Mouse (Mus musculus) embryo, embryonic 9.5 days (tissue): ENCODE measurements at regions not wholly inside any gene's neighbourhood (a gene's known extent, or its start where the extent isn't known, plus 50 kb on each side); places are given as distances from the start of the nearest gene placed in this dataset.

ENCODE experiments used
- DNase-seq: peaks from one replicate; pipeline ENCODE4 v3.0.0-alpha.2; 2017; ENCODE audit errors: extremely low spot score

- peak; percentile 10 for DNase-seq
These were observed 152.3 kb downstream of the Atp23 start for GRCm38 (mm10) chr10:126748696-126749466.

GRCm38 (mm10) chr10:126734661-126735060, 166.5 kb downstream of the Atp23 start:
- DNase-seq, result no peak

- no peak for DNase-seq
These were observed 173.3 kb downstream of the Atp23 start for GRCm38 (mm10) chr10:126727840-126728239.

GRCm38 (mm10) chr10:126717961-126718360, 183.2 kb downstream of the Atp23 start:
- no peak for DNase-seq

- DNase-seq, result no peak
These were observed 189.4 kb downstream of the Atp23 start for GRCm38 (mm10) chr10:126711758-126712157.

- DNase-seq, result no peak
These were observed 191.8 kb downstream of the Atp23 start for GRCm38 (mm10) chr10:126709219-126709917.

GRCm38 (mm10) chr10:126708730-126709129, 192.4 kb downstream of the Atp23 start:
- DNase-seq, result no peak

- DNase-seq, result no peak
These were observed 192.9 kb downstream of the Atp23 start for GRCm38 (mm10) chr10:126708215-126708614.

GRCm38 (mm10) chr10:126697086-126697485, 204.1 kb downstream of the Atp23 start:
- no peak for DNase-seq

- DNase-seq, result no peak
These were observed 210.1 kb downstream of the Atp23 start for GRCm38 (mm10) chr10:126690914-126691673.

- DNase-seq, result peak; percentile 38
These were observed 220.6 kb downstream of the Atp23 start for GRCm38 (mm10) chr10:126680275-126681184.

- peak; percentile 14 for DNase-seq
These were observed 221.7 kb downstream of the Atp23 start for GRCm38 (mm10) chr10:126679224-126680120.

GRCm38 (mm10) chr10:126673437-126673836, 227.7 kb downstream of the Atp23 start:
- DNase-seq, result no peak

GRCm38 (mm10) chr10:126664408-126665083, 236.6 kb downstream of the Atp23 start:
- no peak for DNase-seq

GRCm38 (mm10) chr10:126663461-126664013, 237.6 kb downstream of the Atp23 start:
- no peak for DNase-seq

GRCm38 (mm10) chr10:126662765-126663164, 238.4 kb downstream of the Atp23 start:
- no peak for DNase-seq

- no peak for DNase-seq
These were observed 240.0 kb downstream of the Atp23 start for GRCm38 (mm10) chr10:126661095-126661615.

- no peak for DNase-seq
These were observed 241.1 kb downstream of the Atp23 start for GRCm38 (mm10) chr10:126660024-126660423.

- no peak for DNase-seq
These were observed 248.5 kb downstream of the Atp23 start for GRCm38 (mm10) chr10:126652693-126653092.
